Mouse (Mus musculus) MEL (cell line): ENCODE measurements around the gene Trpm3. TPM values are rescaled to one million over a fixed set of nuclear protein-coding genes. Genes with fewer than 3 reads are reported as not detected.

Experiments
- DNase-seq: peaks from one replicate; pipeline ENCODE4 v3.0.0; 2011; ENCODE audit warnings: low read depth, low spot score
- H3K27ac ChIP-seq: 2 replicates; pipeline ENCODE4 v1.5.1; 2012; ENCODE audit warnings: low read depth, mild to moderate bottlenecking, control low read depth, low read length, moderate library complexity; ENCODE audit not compliant: control insufficient read depth
- H3K27me3 ChIP-seq, 2 experiments: fragments of 150-350 bp in 1 of 2; sonication (generic) in 1 of 2; 2 replicates each; pipeline ENCODE4 v1.6.1; 2012; ENCODE audit warnings: low read length in 2 of 2, mild to moderate bottlenecking in 2 of 2, improper control_type of control experiment in 1 of 2, moderate library complexity in 1 of 2; ENCODE audit not compliant: insufficient read depth in 2 of 2, control insufficient read depth in 1 of 2
- H3K36me3 ChIP-seq, 2 experiments: 2 replicates each; pipeline ENCODE4 v1.6.1; 2012 to 2014; ENCODE audit warnings: low read length in 2 of 2, improper control_type of control experiment in 1 of 2, inconsistent platforms in 1 of 2, mild to moderate bottlenecking in 1 of 2; ENCODE audit not compliant: insufficient read depth in 2 of 2, control insufficient read depth in 1 of 2
- H3K4me1 ChIP-seq, 2 experiments: fragments of 150-350 bp in 1 of 2; sonication (generic) in 1 of 2; 2 replicates each; pipeline ENCODE4 v1.6.1; 2012; ENCODE audit warnings: low read length in 2 of 2, improper control_type of control experiment in 1 of 2, mild to moderate bottlenecking in 1 of 2; ENCODE audit not compliant: insufficient read depth in 2 of 2, control insufficient read depth in 1 of 2
- H3K4me3 ChIP-seq, 2 experiments: fragments of 150-350 bp in 1 of 2; sonication (generic) in 1 of 2; 2 replicates each; pipeline ENCODE4 v1.5.1; 2012; ENCODE audit warnings: low read depth in 2 of 2, low read length in 2 of 2, mild to moderate bottlenecking in 2 of 2, moderate library complexity in 2 of 2, control low read depth in 1 of 2, improper control_type of control experiment in 1 of 2; ENCODE audit not compliant: control insufficient read depth in 1 of 2, insufficient read depth in 1 of 2
- H3K79me2 ChIP-seq: 2 replicates; pipeline ENCODE4 v1.6.1; 2012; ENCODE audit warnings: mild to moderate bottlenecking, low read length, moderate library complexity; ENCODE audit not compliant: control insufficient read depth, poor library complexity, insufficient read depth
- H3K9ac ChIP-seq: 2 replicates; pipeline ENCODE4 v1.6.1; 2012; ENCODE audit warnings: low read depth, mild to moderate bottlenecking, control low read depth, low read length, moderate library complexity; ENCODE audit not compliant: control insufficient read depth, poor library complexity, severe bottlenecking
- H3K9me3 ChIP-seq: fragments of 150-350 bp; sonication (generic); replicated peaks from 2 replicates; pipeline ENCODE4 v1.6.1; 2012; ENCODE audit warnings: mild to moderate bottlenecking, low read length, improper control_type of control experiment, moderate library complexity; ENCODE audit not compliant: insufficient read depth
- BHLHE40 ChIP-seq: IDR thresholded peaks from 2 replicates; pipeline ENCODE4 v1.6.1; 2012; ENCODE audit warnings: low read depth, mild to moderate bottlenecking, inconsistent platforms, low read length, improper control_type of control experiment, borderline replicate concordance
- CHD1 ChIP-seq: IDR thresholded peaks from 2 replicates; pipeline ENCODE4 v1.6.1; 2012; ENCODE audit warnings: low read depth, mild to moderate bottlenecking, inconsistent platforms, low read length, improper control_type of control experiment
- CHD2 ChIP-seq: IDR thresholded peaks from 2 replicates; pipeline ENCODE4 v1.6.1; 2011; ENCODE audit warnings: low read length, improper control_type of control experiment
- CTCF ChIP-seq, 3 experiments: IDR thresholded peaks in 2 of 3; conservative IDR thresholded peaks in 1 of 3; 2 replicates each; pipeline ENCODE4 v1.5.1; 2011 to 2012; ENCODE audit warnings: low read length in 3 of 3, low read depth in 2 of 3, mild to moderate bottlenecking in 2 of 3, improper control_type of control experiment in 1 of 3, inconsistent platforms in 1 of 3, mixed read lengths in 1 of 3, moderate library complexity in 1 of 3; ENCODE audit not compliant: control insufficient read depth in 1 of 3, insufficient read depth in 1 of 3, poor library complexity in 1 of 3, severe bottlenecking in 1 of 3
- GATA1 ChIP-seq: IDR thresholded peaks from 2 replicates; pipeline ENCODE4 v1.6.1; 2011; ENCODE audit warnings: low read depth, low read length, improper control_type of control experiment
- HCFC1 ChIP-seq: IDR thresholded peaks from 2 replicates; pipeline ENCODE4 v1.6.1; 2012; ENCODE audit warnings: low read depth, mild to moderate bottlenecking, inconsistent platforms, low read length, improper control_type of control experiment, moderate library complexity
- MAFK ChIP-seq: IDR thresholded peaks from 2 replicates; pipeline ENCODE4 v1.6.1; 2011; ENCODE audit warnings: low read depth, mild to moderate bottlenecking, low read length, improper control_type of control experiment, borderline replicate concordance
- MEF2A ChIP-seq: IDR thresholded peaks from 2 replicates; pipeline ENCODE4 v1.6.1; 2014; ENCODE audit warnings: low read depth, mild to moderate bottlenecking, inconsistent platforms, low read length, improper control_type of control experiment; ENCODE audit not compliant: poor library complexity, insufficient replicate concordance, severe bottlenecking; ENCODE audit errors: extremely low read depth
- MXI1 ChIP-seq: IDR thresholded peaks from 2 replicates; pipeline ENCODE4 v1.6.1; 2011; ENCODE audit warnings: mild to moderate bottlenecking, low read depth, low read length, improper control_type of control experiment
- MYC ChIP-seq: IDR thresholded peaks from 2 replicates; pipeline ENCODE4 v1.6.1; 2011; ENCODE audit warnings: low read depth, mild to moderate bottlenecking, low read length, improper control_type of control experiment, moderate library complexity
- NRF1 ChIP-seq: IDR thresholded peaks from 2 replicates; pipeline ENCODE4 v1.6.1; 2014; ENCODE audit warnings: low read depth, mild to moderate bottlenecking, inconsistent platforms, low read length, improper control_type of control experiment, moderate library complexity; ENCODE audit not compliant: poor library complexity, insufficient read depth, severe bottlenecking
- POLR2AphosphoS2 ChIP-seq: IDR thresholded peaks from 2 replicates; pipeline ENCODE4 v1.6.1; 2011; ENCODE audit warnings: low read length, improper control_type of control experiment
- RAD21 ChIP-seq: IDR thresholded peaks from 2 replicates; pipeline ENCODE4 v1.6.1; 2011; ENCODE audit warnings: mild to moderate bottlenecking, low read depth, low read length, improper control_type of control experiment
- RCOR1 ChIP-seq: IDR thresholded peaks from 2 replicates; pipeline ENCODE4 v1.6.1; 2012; ENCODE audit warnings: low read depth, mild to moderate bottlenecking, inconsistent platforms, low read length, improper control_type of control experiment
- SIN3A ChIP-seq: IDR thresholded peaks from 2 replicates; pipeline ENCODE4 v1.6.1; 2012; ENCODE audit warnings: low read length, improper control_type of control experiment, inconsistent platforms
- SMC3 ChIP-seq: IDR thresholded peaks from 2 replicates; pipeline ENCODE4 v1.6.1; 2011; ENCODE audit warnings: low read depth, low read length, improper control_type of control experiment
- TAL1 ChIP-seq: IDR thresholded peaks from 2 replicates; pipeline ENCODE4 v1.6.1; 2012; ENCODE audit warnings: mild to moderate bottlenecking, inconsistent platforms, low read length, moderate library complexity, mixed read lengths
- TBP ChIP-seq: IDR thresholded peaks from 2 replicates; pipeline ENCODE4 v1.8.0; 2011; ENCODE audit warnings: low read depth, low read length, improper control_type of control experiment
- ZKSCAN1 ChIP-seq: IDR thresholded peaks from 2 replicates; pipeline ENCODE4 v1.6.1; 2012; ENCODE audit warnings: low read depth, mild to moderate bottlenecking, inconsistent platforms, low read length, improper control_type of control experiment, moderate library complexity
- ZMIZ1 ChIP-seq: IDR thresholded peaks from 2 replicates; pipeline ENCODE4 v1.6.1; 2012; ENCODE audit warnings: low read depth, mild to moderate bottlenecking, inconsistent platforms, low read length, improper control_type of control experiment, moderate library complexity
- ZNF384 ChIP-seq: IDR thresholded peaks from 2 replicates; pipeline ENCODE4 v1.6.1; 2012; ENCODE audit warnings: low read depth, mild to moderate bottlenecking, inconsistent platforms, low read length, improper control_type of control experiment
- polyA plus RNA-seq, 2 experiments: library from polyadenylated mRNA; stranded (reverse) in 1 of 2; unstranded in 1 of 2; fragments of >175 nt in 1 of 2; fragments of >200 nt in 1 of 2; gene quantifications; 2 replicates each; pipeline versions ENCODE4 v1.2.1 to v1.2.4; 2012; ENCODE audit warnings: low replicate concordance in 2 of 2, low read depth in 1 of 2; ENCODE audit not compliant: insufficient read length in 2 of 2, insufficient read depth in 1 of 2, missing spikeins in 1 of 2
- total RNA-seq: library from RNA; depleted of rRNA; stranded (reverse); fragments of 300-350 nt; gene quantifications from 2 replicates; pipeline ENCODE4 v1.2.3, GENCODE M21; 2012

Gene Trpm3
- total and polyA plus RNA-seq, 3 experiments: not detected

DNA sequence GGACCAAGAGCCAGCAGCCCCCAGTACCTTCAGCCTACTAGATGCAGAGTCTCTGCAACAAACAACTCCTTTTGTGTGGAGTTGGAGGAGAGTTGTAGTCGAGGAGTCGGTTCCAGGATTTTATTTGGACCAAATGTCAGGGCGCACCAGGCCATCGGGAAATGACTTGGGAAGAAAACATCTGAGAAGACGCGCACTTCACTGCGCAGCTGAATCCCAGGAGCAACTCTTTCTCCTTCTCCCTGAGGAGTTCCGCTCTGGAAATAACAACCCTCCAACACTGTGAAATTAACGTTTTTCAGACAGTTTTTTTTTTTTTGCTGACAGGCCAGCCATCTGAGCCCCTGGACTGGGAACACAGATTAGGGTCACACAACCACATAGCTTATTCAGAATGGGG, 787.9 kb downstream of the Trpm3 start:
- Histone ChIP-seq H3K9ac (no peak overlapping the region), H3K4me3 (no peak overlapping the region), H3K27me3 (no peaks in the 10 kb centered on the region), H3K9me3 (no peaks in the 10 kb centered on the region), H3K4me1 (no peaks in the 10 kb centered on the region), H3K36me3 (no peaks in the 10 kb centered on the region), H3K27ac (no peak overlapping the region), H3K79me2 (no peaks in the 10 kb centered on the region)
- DNase-seq: no peak
- TF ChIP-seq TAL1 (no peak), MXI1 (no peak), MEF2A (no peak), MAFK (no peak), MYC (no peak), CHD2 (no peak), SIN3A (no peak), POLR2AphosphoS2 (no peak), CHD1 (no peak), GATA1 (no peak), RAD21 (no peak)

DNA sequence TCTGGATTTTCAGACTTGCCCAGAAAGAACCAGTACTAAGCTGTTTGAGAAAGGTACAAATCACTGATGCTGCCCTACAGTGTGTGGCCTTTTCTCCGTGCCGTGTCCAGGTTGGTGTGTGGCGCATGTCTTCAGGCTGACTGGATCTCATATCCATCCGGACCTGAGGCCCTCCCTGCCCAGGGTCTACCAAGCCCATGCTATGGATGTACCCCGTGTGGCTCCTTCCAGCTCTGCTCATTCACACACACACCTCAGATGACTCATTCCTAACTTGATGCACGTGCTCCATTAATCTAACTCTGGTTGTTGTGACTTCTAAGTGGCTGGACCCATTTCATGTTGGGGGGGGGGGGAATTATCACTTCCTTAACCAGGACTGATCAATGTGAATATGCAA, 789.5 kb downstream of the Trpm3 start:
- Histone ChIP-seq H3K27me3 (no peaks in the 10 kb centered on the region), H3K9ac (no peak overlapping the region), H3K9me3 (no peaks in the 10 kb centered on the region), H3K79me2 (no peaks in the 10 kb centered on the region), H3K27ac (no peak overlapping the region), H3K4me3 (no peak overlapping the region), H3K4me1 (no peaks in the 10 kb centered on the region), H3K36me3 (no peaks in the 10 kb centered on the region)
- no peak for DNase-seq
- TF ChIP-seq RCOR1 (no peak), NRF1 (no peak), TAL1 (no peak), ZKSCAN1 (no peak), BHLHE40 (no peak), GATA1 (no peak), MYC (no peak), POLR2AphosphoS2 (no peak), ZNF384 (no peak), ZMIZ1 (no peak), HCFC1 (no peak), SMC3 (no peak), TBP (no peak), CTCF (IDR thresholded peaks at IDR 0.05 in 2 of 3, conservative IDR thresholded peaks at IDR 0.05 in 1 of 3; ENCODE audit: control insufficient read depth in 1 of 3, insufficient read depth in 1 of 3, low read depth in 2 of 3, low read length in 3 of 3, poor library complexity in 1 of 3, severe bottlenecking in 1 of 3) (no peak)
